Mouse (Mus musculus): ENCODE results near the gene Polr3g.
"Not testable (repeated sequence)": the region's sequence is repeated elsewhere in the genome, so short reads cannot be mapped to it uniquely, and the experiment has no call there.

Polr3g gene

DNA sequence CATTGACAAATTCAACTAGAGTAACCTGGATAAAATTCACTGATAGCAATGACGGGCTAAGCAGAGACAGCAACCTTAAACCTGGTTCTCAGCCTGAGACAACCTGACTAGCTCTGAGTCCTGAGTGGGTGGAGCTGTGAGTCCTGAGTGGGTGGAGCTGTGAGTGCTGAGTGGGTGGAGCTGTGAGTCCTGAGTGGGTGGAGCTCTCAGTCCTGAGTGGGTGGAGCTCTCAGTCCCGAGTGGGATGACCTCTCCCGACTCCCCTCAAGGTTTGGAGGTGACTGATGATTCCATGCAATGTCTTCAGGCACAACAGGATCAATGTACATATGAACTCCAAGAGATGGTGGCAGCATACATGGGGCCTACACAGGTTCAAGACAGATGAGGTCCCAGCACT is 21.2 kb downstream of the Polr3g start:
- DNase-seq (ENCODE audit: low spot score in 2 of 2) = no peak

DNA sequence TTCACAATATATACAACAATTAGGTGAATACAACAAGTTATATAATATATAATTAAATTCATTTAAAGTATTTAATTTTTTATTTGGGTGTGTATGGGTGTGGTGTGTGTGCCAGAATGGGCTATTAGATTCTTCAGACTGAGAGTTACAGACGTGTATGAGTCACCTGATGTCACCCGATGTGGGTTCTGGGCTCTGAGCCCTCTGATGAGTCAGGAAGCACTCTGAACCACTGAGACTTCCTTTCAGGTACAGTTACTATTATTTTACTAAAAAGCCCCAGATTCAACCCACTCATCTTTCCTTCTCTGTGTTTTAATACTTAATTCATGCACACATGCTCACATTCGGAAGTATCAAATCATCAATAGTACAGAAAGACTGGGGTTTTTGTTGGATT is 25.9 kb downstream of the Polr3g start:
- no peak for DNase-seq (ENCODE audit: low spot score in 2 of 2)

DNA sequence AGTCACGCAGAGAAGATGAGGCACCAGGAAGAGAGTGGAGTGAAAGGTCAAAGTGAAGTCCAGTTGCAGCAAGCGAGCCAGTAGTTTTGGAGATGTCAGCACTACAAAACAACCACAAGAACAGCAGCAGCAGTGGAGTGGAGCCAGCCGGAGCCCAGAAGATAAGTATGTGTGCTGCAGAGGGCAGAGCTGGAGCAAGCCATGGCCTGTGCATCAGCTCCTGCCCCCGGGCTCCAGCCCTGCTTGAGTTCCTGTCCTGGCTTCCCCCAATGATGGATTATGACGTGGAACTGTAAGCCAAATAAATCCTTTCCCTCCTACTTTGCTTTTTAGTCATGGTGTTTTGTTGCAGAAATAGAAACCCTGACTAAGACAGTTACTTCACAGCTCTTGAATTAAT is 26.6 kb downstream of the Polr3g start:
- no peak for DNase-seq (ENCODE audit: low spot score in 2 of 2)

DNA sequence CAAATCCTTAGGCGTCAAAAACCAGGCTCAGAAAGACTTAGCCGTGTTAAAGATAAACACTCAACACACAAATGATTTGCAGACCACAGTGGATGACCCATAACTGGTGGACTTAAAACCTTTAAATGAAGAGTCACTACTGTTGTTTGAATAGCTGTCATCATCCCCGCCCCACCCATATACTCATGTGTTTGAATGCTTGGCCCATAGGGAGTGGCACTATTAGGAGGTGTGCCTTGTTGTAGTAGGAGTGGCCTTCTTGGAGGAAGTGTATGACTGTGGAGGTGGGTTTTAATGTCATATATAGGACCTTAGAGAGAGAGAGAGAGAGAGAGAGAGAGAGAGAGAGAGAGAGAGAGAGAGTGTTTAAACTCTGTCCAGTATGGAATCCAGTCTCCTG is 27.7 kb downstream of the Polr3g start:
- no peak for DNase-seq (ENCODE audit: low spot score in 2 of 2)

DNA sequence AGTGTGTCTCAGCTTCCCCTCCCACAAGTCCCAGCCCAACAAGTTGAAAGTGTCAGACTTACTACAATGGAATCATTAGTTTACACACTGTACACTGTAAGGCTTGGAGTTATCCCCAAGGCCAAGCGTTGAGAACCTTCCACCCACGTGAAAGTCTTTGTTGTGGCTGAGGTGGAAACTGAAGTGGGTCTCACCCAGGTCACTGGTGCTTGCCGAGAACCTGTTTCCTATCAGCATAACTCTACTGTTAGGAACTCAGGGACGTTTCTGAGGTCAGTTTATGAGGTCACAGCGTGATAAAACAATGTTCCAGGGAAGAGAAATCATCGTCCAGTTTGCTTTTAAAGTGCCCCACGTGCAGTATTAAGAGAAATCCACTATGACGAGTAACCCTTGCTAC is 35.5 kb downstream of the Polr3g start:
- no peak for DNase-seq (ENCODE audit: low spot score in 2 of 2)

DNA sequence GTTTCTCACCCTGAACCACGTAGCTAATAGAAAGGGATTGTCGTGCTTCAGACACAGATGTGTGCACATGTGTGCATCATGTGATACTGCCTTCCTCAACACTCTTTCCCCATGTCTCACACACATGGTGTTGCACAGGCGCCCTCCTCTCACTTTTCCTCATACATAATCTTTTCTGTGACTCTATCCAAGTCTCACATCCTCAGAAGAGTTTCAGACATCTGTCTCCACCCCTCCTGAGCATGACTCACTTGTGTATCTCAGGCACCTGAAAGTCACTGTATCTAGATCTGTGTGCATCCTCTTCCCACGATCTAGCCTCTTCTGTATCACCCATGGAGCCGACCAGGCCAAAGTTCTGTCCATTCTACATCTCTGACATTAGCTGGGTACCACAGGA is 43.1 kb downstream of the Polr3g start:
- no peak for DNase-seq (ENCODE audit: low spot score in 2 of 2)

DNA sequence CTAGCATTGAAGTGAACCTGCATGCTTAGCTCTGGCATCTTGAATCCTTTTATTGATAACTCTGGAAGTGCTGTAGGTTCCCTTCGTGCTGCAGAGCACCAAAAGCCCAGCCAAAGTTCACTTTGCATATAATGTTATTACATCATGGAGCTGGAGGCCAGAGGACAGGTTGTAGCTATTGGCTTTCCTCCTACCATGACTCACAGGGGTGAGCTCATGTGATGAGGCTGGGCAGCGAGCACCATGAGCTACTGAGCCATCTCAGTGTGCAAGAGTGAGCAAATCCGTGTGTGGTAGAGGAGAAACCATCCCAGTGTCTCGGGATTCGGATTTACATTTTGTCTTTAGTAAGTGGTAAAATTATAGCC is 46.5 kb downstream of the Polr3g start:
- DNase-seq (ENCODE audit: low spot score in 2 of 2) = no peak

DNA sequence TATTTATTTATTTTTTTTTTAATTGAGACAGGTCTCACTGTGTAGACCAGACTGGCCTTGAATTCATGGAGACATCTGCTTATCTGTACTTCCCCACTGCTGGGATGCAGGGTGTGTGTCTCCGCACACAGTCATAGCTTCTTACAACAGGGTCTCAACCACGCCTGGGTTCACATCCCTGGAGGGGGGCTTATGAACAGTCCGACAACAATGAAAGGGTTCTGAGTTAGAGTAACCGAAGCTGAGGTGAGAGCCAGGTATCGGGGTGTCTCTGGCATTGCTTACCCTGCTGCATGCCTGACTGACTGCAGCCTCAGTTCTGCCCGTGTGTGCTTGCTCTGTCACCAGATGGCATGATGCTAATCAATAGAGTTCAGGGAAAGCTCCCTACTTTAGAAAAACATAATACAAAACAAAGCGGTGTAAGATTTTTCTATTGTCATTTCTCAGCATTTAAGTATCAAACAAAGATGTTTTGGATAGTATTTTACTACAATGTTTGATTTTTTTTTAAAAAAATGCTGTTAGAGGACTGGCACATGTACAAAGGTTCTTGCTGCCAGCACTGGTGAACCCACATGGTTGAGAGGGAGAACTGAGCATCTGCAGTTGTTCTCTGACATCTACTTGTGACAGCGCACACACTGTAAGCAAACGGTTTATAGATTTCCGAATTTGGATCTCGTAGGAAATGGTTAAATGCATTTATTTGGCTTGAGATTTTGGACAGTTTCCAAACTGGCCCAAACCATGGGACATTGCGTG is 47.1 kb downstream of the Polr3g start:
- DNase-seq (ENCODE audit: low spot score in 2 of 2) = no peak

DNA sequence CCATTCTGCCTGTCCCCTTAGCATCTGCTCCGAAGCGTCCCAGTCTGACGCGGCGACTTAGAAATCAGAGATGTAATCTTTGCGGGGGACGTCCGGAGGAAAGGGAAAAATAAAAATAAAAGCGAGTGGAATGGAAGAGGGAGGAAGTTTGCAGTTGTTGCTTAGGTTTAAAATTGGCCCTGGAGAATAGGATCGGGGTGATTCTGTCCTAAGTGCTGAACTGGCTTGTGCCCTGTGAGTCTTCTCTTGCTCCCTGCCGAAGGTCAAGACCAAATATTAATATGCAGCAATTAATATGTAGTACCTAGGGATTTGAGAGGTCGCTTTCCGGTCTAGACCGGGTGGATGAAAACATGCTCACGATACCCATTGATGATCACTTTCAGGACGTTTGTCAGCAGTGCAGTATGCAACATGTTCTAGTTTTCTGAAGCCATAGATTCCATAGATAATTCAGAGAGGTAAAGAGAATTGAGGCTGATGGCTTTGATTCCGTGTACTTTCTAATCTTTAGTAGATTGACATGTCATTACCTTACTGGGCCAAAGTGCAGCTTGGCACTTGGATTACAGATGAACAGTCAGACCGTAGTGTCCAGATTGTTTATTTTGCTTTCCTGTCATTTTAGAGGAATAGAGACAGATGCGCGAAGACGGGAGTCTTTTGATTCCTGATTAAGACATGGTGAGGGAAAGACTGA is 52.6 kb downstream of the Polr3g start:
- peak in 1 of 2 experiments; percentile 11 for DNase-seq (ENCODE audit: low spot score in 2 of 2)

DNA sequence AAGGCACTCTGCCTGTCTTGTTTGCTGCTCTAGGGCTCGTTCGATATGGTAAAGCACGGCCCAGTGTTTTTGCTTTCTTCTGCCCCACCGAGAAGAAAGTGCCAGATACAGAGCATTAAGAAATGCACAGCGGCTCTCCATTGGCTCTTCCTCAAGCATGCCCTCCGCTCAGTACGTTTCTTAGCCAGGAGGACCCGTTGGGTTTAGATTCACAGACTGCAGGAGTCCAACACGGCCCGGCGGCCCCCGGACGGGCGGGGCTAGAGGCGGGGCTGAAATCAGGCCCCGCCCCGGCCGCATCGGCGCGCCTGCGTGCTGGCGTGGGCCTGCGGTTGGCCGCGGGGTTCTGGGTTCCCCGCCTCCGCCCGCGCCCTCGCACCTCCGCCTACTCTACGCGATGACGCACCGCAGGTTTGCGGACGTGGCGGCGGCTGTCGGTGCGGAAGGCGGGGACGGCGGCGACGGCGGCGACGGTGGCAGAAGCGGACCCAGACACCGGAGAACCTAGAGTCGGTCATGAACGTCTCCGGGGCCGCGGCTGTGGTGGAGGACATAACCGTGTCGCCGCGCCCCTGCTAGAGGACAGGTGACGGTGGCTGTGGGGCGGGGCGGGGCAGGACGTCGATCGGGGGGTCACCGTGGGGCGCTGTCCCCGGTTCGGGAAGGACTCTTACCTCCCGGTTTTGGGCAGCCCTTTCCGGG is 53.3 kb downstream of the Polr3g start, which contains the start of gene Lysmd3:
TSS of gene Lysmd3 (plus strand) at position 313 of the 702 bp plus-strand sequence.
- peak; percentile 89 to 92 for DNase-seq (ENCODE audit: low spot score in 2 of 2)

DNA sequence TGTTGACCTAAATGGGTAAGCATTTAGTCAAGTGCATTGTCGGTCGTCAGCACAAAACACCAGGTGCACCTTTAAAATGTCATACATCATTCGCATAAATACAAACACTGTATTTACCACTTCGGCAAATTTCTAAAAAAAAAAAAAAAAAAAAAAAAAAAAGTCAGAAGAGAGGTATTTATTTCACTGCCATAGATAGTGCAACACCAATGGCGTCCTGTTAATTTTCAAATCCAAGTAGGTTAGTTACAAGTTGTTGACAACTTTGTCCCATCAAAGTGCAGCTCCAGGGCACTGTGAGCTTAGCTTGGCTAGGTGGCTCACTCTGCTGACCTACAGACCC is 53.8 kb downstream of the Polr3g start:
- no peak for DNase-seq (ENCODE audit: low spot score in 2 of 2)

DNA sequence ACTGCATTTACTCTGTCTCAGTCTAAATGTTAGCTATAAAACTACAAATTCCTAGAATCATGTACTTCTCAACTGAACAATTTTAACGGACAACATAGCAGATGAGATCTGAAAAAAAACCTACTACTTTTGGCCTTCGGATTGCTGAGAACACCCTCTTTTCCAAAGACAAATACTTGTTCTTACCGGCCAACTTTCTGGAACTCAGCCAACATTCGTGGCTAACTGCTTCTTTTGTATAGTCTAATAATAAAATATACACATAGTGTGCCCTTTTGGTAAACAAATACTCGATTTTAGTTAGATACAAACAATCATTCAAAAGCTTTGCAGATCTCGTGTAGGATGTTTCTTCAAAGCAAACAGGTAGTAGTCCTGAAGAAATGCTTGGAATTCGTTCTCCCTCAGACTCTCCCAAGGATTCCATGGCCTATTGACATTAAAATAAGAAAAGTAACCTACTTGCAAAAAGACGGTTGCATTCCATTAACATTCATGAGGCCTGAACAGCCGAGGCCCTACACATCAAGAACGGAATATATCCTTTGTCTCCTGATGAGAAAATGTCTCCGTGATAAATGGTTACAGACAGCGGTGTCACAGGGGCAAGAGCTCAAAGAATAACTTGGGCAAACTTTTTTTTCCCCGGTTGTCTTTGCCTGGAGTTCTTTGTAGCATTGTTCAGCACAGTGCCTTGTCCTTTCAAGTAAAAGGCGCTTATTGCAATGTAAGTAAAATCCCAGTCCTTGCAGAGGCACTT is 54.5 kb downstream of the Polr3g start:
- DNase-seq (ENCODE audit: low spot score in 2 of 2) = no peak

DNA sequence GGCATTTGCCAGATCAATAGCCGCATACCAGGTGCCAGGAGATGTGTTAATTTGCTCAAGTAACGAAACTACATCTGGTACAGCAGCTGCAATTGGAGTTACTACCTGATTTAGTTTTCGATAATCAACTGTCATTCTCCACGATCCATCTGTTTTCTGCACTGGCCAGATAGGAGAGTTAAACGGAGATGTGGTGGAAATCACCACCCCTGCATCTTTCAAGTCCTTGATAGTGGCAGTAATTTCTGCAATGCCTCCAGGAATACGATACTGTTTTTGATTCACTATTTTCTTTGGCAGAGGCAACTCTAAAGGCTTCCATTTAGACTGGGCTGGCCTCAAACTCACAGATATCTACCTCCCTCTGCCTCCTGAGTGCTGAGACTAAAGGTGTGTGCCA is 60.4 kb downstream of the Polr3g start:
- DNase-seq (ENCODE audit: low spot score in 2 of 2) = not testable (repeated sequence)

DNA sequence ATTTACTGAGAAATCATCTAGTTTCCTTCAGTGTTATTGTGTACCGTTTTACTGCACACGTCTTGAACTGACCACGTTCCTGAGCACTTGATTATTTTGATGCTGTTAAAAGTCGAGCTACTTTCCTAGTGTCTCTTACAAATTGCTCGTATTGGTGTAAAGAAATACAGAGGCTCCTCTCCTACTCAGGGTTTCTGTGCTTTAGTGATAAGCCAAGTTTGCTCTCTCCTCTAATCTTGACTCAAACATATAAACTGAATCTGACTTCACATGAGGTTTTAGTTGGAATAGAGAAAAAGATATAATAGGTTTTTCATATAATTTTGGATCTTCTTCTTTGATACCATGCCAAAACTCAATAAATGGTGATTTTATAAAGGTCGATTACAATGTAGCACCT is 64.5 kb downstream of the Polr3g start:
- DNase-seq (ENCODE audit: low spot score in 2 of 2) = no peak

DNA sequence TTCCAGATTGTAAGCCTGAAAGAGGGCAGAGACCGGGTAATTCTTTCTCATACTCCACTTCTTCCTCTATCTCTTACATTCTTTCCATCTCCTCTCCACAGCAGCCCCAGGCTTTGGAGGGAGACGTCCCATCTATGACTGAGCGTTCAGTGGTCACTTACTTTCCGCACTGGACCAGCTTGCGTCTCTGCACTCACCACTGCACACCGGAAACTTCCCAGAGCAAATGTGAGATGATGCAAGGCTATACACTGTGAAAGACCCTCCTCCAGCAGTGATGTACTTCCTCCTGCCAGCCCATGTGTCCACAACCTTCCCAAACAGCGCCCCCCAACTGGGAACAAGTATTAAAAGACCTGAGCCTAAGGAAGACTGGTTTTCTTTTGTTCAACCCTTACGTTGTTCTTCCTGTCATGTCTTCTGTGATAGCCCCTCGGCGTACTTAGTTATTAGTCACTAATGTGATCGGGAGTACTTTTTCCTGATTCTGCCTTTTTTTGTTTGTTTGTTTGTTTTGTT is 66.7 kb downstream of the Polr3g start:
- no peak for DNase-seq (ENCODE audit: low spot score in 2 of 2)

DNA sequence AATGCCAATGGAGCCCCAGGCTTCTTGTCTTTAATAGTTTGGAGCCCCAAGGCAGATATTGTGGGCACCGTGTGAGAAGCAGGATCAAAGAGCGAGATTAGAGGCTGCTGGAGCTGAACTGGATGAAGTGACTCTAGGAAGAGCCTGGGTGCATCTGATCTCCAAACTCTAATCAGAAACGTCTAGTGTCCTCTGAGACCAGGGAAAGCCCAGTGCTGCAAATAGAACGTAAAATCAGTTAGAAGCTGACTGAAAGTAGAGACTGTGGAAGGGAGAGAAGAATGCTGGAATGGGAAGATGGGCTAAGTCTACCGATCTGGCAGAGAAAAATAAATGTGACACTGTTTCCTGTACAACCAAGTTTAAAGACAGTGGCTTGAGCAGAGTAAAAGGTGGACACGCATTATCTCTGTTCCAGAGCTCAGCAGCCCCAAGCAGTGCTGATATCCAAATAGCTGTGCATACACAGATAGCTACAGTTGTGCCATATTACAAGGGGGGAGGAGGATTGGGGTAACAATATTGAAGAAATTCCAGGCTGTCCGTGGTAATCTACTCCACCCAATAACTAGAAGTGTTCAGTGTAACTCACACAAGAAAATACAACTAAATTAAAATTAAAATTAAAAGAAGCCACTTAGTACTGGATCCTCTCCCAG is 68.2 kb downstream of the Polr3g start:
- no peak for DNase-seq (ENCODE audit: low spot score in 2 of 2)

DNA sequence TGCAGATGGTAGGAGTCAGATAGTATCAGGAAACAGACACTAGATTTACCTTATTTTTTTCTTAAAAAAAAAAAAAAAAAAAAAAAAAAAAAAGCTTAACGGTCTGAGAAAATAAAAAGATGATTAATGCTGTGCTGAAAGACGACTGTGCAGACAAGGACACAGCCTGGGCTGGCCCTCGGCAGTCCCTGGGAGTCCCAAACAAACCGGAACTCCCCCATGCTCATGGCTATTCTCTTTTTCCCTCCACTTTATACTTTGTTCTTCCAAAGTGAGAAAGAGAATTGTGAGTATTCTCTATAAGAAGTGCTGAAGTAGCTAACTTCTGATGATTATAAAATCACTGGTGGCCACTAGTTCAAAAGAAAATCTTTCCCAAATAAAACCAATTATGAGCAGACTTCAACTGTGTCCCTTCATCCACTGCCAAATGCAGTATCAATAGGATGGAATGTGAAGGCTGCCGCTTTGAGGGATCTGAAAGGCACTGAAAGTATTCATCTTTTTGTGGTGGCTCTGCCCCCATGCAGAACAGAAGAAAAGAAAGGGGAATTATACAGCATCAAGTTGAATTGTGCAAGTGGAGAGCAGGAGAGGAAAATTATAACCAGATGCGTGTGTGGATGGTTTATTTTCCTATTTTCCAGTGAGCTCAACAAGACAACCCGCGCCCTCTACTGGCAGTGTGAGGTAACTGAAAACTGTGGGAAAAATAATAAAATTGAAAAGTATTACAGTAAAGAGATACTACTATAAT is 69.3 kb downstream of the Polr3g start:
- no peak for DNase-seq (ENCODE audit: low spot score in 2 of 2)

DNA sequence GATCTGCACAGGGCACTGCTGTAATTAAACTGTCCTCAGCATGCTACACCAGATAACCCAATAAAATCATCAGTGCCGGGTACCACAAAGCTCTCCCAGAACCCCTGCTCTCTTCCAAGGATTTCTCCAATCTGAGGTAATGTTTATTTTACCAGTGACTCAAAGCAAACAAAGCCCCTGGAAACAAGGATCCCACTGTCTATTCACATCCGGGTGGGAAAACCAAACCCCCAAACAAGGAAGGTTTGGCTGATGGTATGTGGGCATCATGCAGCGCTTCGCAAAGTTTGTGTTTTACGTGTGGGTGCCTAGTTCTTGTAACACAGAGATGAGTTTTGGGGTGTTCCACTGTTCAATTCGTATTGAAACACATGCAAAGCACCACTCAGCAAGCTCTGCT is 69.9 kb downstream of the Polr3g start:
- DNase-seq (ENCODE audit: low spot score in 2 of 2) = no peak

DNA sequence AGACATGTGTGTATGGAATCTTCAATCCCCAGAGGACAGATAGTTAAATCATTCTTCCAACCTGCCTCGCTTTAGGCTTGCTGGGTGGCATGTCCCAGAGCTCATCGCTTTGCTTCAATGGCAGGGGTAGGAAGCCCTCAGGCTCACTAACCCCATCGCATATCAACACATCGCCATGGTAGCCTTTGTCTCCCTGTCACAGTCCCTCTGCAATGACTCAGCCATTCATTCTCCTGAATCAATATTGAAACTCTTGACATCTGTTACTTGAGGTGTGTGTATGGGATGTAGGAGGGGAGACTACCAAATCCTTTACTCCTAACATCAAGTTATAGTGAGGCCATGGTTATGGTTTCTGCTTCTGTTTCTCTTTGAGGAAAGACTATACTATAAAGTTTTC is 71.2 kb downstream of the Polr3g start:
- no peak for DNase-seq (ENCODE audit: low spot score in 2 of 2)

DNA sequence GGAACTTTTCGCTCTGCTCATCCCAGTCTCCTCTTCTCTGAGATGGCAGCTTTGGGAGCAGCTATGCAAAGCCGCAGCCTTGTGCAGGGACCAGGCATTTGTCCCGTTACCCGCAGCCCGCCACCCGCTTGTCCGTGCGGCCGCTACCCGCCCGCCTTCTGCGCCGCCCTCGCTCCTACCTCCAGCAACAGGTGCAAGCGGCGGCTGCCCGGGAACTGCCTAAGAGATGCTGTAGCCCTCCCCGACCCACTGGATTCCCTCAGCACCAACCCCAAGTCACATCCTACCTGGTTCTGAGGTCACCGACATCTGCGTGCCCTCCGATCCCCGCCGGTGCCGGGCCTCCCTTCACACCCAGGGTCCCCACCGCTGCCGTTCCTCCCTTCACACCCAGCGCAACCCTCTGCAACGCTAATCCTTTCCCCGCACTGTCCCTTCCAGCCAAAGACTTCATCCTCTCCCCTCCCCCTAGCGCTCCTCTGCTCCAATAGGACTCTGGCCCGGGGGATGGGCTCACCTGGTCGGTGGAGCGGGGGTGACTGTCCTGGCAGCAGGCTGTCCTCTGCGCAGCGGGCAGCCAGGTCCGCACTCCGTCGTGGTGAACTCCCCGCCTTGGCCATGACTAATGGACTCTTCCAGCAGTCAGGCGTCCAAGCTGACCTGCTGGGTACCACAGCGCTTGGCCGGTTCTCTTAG is 77.9 kb downstream of the Polr3g start, which contains the start of gene Adgrv1:
TSS of gene Adgrv1 (minus strand) at position 435 of the 696 bp plus-strand sequence.
- DNase-seq (ENCODE audit: low spot score in 2 of 2) = peak; percentile 11 to 26

Measured in heart, adult 9 months (tissue).